Mouse (Mus musculus): Measurements from ENCODE around the gene Plcl1. TPM values are rescaled to one million over a fixed set of nuclear protein-coding genes. Genes with fewer than 3 reads are reported as not detected.

Plcl1 gene
- polyA plus RNA-seq, 2 experiments: 0.05 to 0.12 TPM

DNA sequence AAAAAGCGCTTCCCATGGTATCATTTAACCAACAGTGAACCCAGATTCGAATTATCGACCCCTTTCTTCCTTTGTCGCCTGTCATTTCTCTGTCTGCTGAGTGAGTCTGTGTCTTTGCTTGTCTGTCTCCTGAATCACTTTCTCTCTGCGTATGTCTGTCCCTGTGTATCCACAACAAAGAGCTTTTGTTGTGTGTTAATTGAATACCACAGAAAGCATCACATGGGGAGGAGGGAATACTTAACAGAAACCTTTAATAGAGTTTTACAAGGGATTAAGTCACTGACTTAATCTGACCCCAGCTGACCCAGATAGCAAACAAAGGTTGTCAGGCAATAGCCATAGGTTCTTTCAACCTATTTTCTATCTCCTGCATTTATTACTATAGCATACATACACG, 295.0 kb downstream of the Plcl1 start:
- TF ChIP-seq CTCF (IDR thresholded peaks at IDR 0.05; ENCODE audit: low read depth) (no peak), EP300 (IDR thresholded peaks at IDR 0.05; ENCODE audit: low read depth) (no peak)
- H3K9ac ChIP-seq (replicated peaks): no peak overlapping the region

GRCm38 (mm10) chr1:55701601-55702000, 295.9 kb downstream of the Plcl1 start:
- H3K4me3 ChIP-seq (ENCODE audit: insufficient read depth in 1 of 2, low read depth in 2 of 2, low read length in 2 of 2): no peak overlapping the region
- no peaks in the 10 kb centered on the region for H3K9me3 ChIP-seq (ENCODE audit: control insufficient read depth, low read length)
- H3K4me1 ChIP-seq (replicated peaks; ENCODE audit: control insufficient read depth in 2 of 2, insufficient read depth in 2 of 2, low read length in 1 of 2): no peaks in the 10 kb centered on the region
- no peaks in the 10 kb centered on the region for H3K27me3 ChIP-seq (ENCODE audit: control insufficient read depth, insufficient read depth, low read length)
- H3K9ac ChIP-seq (replicated peaks): no peak overlapping the region
- ATAC-seq (ENCODE audit: insufficient read depth): no peak
- DNase-seq (ENCODE audit: low read depth in 3 of 3, low spot score in 3 of 3): no peak
- H3K27ac ChIP-seq: no peak overlapping the region
- WGBS (ENCODE audit: insufficient replicate concordance): 74% methylated on average over 6 of the region's 6 CpGs
- no peak overlapping the region for H3K4me2 ChIP-seq (ENCODE audit: low read depth)
- no peaks in the 10 kb centered on the region for H3K36me3 ChIP-seq (replicated peaks; ENCODE audit: control insufficient read depth, insufficient read depth, low read depth)
- TF ChIP-seq CTCF (IDR thresholded peaks at IDR 0.05; ENCODE audit: low read depth) (no peak), EP300 (IDR thresholded peaks at IDR 0.05; ENCODE audit: low read depth) (no peak)

More for the DNA sequence above, 295.0 kb downstream of the Plcl1 start:
- DNase-seq (ENCODE audit: low read depth in 3 of 3, low spot score in 3 of 3) (no peak), ATAC-seq (ENCODE audit: insufficient read depth) (no peak)
- no peaks in the 10 kb centered on the region for H3K36me3 ChIP-seq (replicated peaks; ENCODE audit: control insufficient read depth, insufficient read depth, low read depth)
- H3K4me1 ChIP-seq (replicated peaks; ENCODE audit: control insufficient read depth in 2 of 2, insufficient read depth in 2 of 2, low read length in 1 of 2): no peaks in the 10 kb centered on the region
- H3K27me3 ChIP-seq (ENCODE audit: control insufficient read depth, insufficient read depth, low read length): no peaks in the 10 kb centered on the region
- no peak overlapping the region for H3K4me2 ChIP-seq (ENCODE audit: low read depth)
- no peaks in the 10 kb centered on the region for H3K9me3 ChIP-seq (ENCODE audit: control insufficient read depth, low read length)
- no peak overlapping the region for H3K4me3 ChIP-seq (ENCODE audit: insufficient read depth in 1 of 2, low read depth in 2 of 2, low read length in 2 of 2)
- 63% methylated on average over 6 of the region's 6 CpGs for WGBS (ENCODE audit: insufficient replicate concordance)
- no peak overlapping the region for H3K27ac ChIP-seq

DNA sequence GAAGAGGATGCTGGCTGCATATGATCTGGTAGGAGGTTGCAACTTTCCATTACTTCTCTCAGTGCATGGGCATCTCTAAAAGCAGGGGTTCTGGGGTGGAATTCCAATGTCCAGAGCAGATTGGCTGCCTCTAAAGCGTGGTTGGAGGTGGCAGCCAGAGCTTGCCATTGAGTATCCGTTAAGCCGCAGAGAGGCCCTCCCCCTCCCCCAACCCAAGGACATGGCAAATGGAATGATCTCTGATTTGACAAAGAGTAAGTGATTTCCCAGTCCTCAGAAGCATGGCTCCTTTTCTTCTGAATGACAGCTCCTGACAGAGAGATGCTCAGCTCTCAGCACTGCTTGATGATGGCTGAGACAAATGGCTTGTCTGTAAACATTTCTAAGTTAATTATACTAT, 296.4 kb downstream of the Plcl1 start:
- TF ChIP-seq EP300 (IDR thresholded peaks at IDR 0.05; ENCODE audit: low read depth) (no peak), CTCF (IDR thresholded peaks at IDR 0.05; ENCODE audit: low read depth) (no peak)
- Histone ChIP-seq H3K36me3 (replicated peaks; ENCODE audit: control insufficient read depth, insufficient read depth, low read depth) (no peaks in the 10 kb centered on the region), H3K4me2 (ENCODE audit: low read depth) (no peak overlapping the region), H3K9ac (replicated peaks) (no peak overlapping the region), H3K4me1 (replicated peaks; ENCODE audit: control insufficient read depth in 2 of 2, insufficient read depth in 2 of 2, low read length in 1 of 2) (no peaks in the 10 kb centered on the region), H3K9me3 (ENCODE audit: control insufficient read depth, low read length) (no peaks in the 10 kb centered on the region), H3K4me3 (ENCODE audit: insufficient read depth in 1 of 2, low read depth in 2 of 2, low read length in 2 of 2) (no peak overlapping the region), H3K27ac (no peak overlapping the region), H3K27me3 (ENCODE audit: control insufficient read depth, insufficient read depth, low read length) (no peaks in the 10 kb centered on the region)
- DNase-seq (ENCODE audit: low read depth in 3 of 3, low spot score in 3 of 3) (no peak), ATAC-seq (ENCODE audit: insufficient read depth) (no peak)
- 55% methylated on average over 3 of the region's 3 CpGs for WGBS (ENCODE audit: insufficient replicate concordance)

DNA sequence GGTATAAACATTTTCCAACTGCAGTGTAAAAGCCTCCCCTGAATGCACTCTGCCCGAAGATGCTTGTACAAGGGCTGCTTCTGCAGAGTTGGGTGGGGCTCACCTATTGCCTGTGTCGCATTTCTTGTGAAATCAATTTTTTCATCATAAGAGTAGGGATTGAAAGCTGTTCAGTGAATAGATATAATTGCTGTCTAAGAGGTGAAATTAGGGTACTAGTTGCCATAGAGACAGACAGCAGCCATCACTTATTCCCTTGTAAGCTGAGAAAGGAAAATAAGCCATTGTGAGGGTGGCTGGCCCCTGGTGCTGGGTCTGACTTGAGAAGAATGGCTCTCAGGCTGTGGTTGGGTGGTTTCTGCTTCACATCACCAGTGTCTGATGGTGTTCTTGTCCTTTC, 299.0 kb downstream of the Plcl1 start:
- H3K27ac ChIP-seq: no peak overlapping the region
- no peak overlapping the region for H3K4me2 ChIP-seq (ENCODE audit: low read depth)
- ATAC-seq (ENCODE audit: insufficient read depth): no peak
- no peaks in the 10 kb centered on the region for H3K4me1 ChIP-seq (replicated peaks; ENCODE audit: control insufficient read depth in 2 of 2, insufficient read depth in 2 of 2, low read length in 1 of 2)
- H3K9ac ChIP-seq (replicated peaks): no peak overlapping the region
- H3K9me3 ChIP-seq (ENCODE audit: control insufficient read depth, low read length): no peaks in the 10 kb centered on the region
- WGBS (ENCODE audit: insufficient replicate concordance): 49% methylated on average over 2 of the region's 2 CpGs
- no peak for TF ChIP-seq CTCF (IDR thresholded peaks at IDR 0.05; ENCODE audit: low read depth)
- TF ChIP-seq EP300 (IDR thresholded peaks at IDR 0.05; ENCODE audit: low read depth): no peak
- H3K36me3 ChIP-seq (replicated peaks; ENCODE audit: control insufficient read depth, insufficient read depth, low read depth): no peaks in the 10 kb centered on the region
- no peak overlapping the region for H3K4me3 ChIP-seq (ENCODE audit: insufficient read depth in 1 of 2, low read depth in 2 of 2, low read length in 2 of 2)
- H3K27me3 ChIP-seq (ENCODE audit: control insufficient read depth, insufficient read depth, low read length): no peaks in the 10 kb centered on the region
- no peak for DNase-seq (ENCODE audit: low read depth in 3 of 3, low spot score in 3 of 3)

DNA sequence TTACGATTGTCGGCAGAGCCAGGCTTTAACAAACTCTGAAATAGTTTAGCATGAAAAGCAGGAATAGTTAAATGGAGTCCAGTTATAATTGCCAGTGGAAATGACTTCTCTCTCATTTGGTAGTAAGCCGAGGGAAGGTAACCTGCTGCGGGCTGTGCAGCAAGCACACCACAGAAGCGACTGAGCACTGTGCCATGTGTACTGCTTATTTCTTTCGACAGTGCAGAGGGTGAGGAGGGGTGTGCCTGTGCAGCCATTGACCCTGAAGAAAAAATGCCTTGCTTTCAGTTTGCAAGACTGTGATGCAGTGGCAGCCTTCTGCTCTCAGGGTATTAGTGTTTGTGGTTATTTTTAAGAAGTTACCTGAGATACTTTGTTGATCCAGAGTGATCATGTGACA, 299.5 kb downstream of the Plcl1 start:
- no peak for ATAC-seq (ENCODE audit: insufficient read depth)
- WGBS (ENCODE audit: insufficient replicate concordance): 62% methylated on average over 6 of the region's 6 CpGs
- no peak overlapping the region for H3K4me2 ChIP-seq (ENCODE audit: low read depth)
- H3K9ac ChIP-seq (replicated peaks): no peak overlapping the region
- no peaks in the 10 kb centered on the region for H3K4me1 ChIP-seq (replicated peaks; ENCODE audit: control insufficient read depth in 2 of 2, insufficient read depth in 2 of 2, low read length in 1 of 2)
- TF ChIP-seq CTCF (IDR thresholded peaks at IDR 0.05; ENCODE audit: low read depth): no peak
- no peak for TF ChIP-seq EP300 (IDR thresholded peaks at IDR 0.05; ENCODE audit: low read depth)
- no peaks in the 10 kb centered on the region for H3K9me3 ChIP-seq (ENCODE audit: control insufficient read depth, low read length)
- DNase-seq (ENCODE audit: low read depth in 3 of 3, low spot score in 3 of 3): no peak
- no peaks in the 10 kb centered on the region for H3K27me3 ChIP-seq (ENCODE audit: control insufficient read depth, insufficient read depth, low read length)
- H3K36me3 ChIP-seq (replicated peaks; ENCODE audit: control insufficient read depth, insufficient read depth, low read depth): no peaks in the 10 kb centered on the region
- no peak overlapping the region for H3K4me3 ChIP-seq (ENCODE audit: insufficient read depth in 1 of 2, low read depth in 2 of 2, low read length in 2 of 2)
- no peak overlapping the region for H3K27ac ChIP-seq

Data from liver, embryonic 14.5 days (tissue).